Mouse (Mus musculus): ENCODE measurements around the gene Oosp3. TPM values are rescaled to one million over a fixed set of nuclear protein-coding genes. Genes with fewer than 3 reads are reported as not detected.

Oosp3 gene
- not detected in 2 replicates for polyA plus RNA-seq (2015; fragmentation: Nextera tagmentation; extraction: Ambion mirVana)

GRCm38 (mm10) chr19:11696755-11697154 lies at the start of gene Oosp3:
Oosp3 (plus strand) TSS chr19:11697055.
- 82% methylated on average over 2 of the region's 2 CpGs for WGBS
- Histone ChIP-seq H3K9ac (ENCODE audit: low read depth, low read length) (no peak within 1 kb of the TSS), H3K36me3 (ENCODE audit: control insufficient read depth, insufficient read depth, low read length) (no peaks in the 10 kb centered on the region), H3K4me1 (ENCODE audit: control insufficient read depth, insufficient read depth, low read length) (no peaks in the 10 kb centered on the region), H3K4me3 (ENCODE audit: low read length) (no peak within 1 kb of the TSS), H3K9me3 (ENCODE audit: control insufficient read depth, low read length) (no peaks in the 10 kb centered on the region), H3K27ac (ENCODE audit: low read length) (no peak within 1 kb of the TSS), H3K27me3 (replicated peaks; ENCODE audit: control insufficient read depth, insufficient read depth, low read length) (no peaks in the 10 kb centered on the region), H3K4me2 (ENCODE audit: low read depth, low read length) (no peak within 1 kb of the TSS)
- ATAC-seq, result no peak

DNA sequence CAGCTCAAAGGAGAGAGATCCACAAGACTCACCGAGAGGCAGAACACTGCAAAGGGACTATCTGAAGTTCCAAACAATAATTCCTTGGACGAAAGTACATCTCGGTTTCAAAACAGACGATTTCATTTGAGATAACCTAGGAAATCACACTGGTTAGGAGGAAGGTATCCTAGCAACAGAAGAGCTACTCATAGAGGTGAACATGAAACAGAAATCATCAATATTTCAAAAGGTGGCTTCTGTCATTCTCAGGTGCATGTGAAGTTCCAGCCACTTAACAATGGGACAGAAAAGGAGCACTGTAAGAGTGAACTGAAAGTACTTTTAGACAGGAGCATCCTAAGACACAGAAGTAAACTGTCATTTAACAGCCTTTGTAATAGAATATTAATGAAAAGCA lies 47.3 kb upstream of the Oosp3 start:
- Histone ChIP-seq H3K9me3 (ENCODE audit: control insufficient read depth, low read length) (no peaks in the 10 kb centered on the region), H3K27ac (ENCODE audit: low read length) (no peak overlapping the region), H3K9ac (ENCODE audit: low read depth, low read length) (no peak overlapping the region), H3K4me3 (ENCODE audit: low read length) (no peak overlapping the region), H3K4me2 (ENCODE audit: low read depth, low read length) (no peak overlapping the region), H3K4me1 (ENCODE audit: control insufficient read depth, insufficient read depth, low read length) (no peaks in the 10 kb centered on the region), H3K36me3 (ENCODE audit: control insufficient read depth, insufficient read depth, low read length) (no peaks in the 10 kb centered on the region), H3K27me3 (replicated peaks; ENCODE audit: control insufficient read depth, insufficient read depth, low read length) (no peaks in the 10 kb centered on the region)
- ATAC-seq, result no peak
- WGBS, result 74% methylated on average over 4 of the region's 4 CpGs

GRCm38 (mm10) chr19:11659142-11659541 lies 37.7 kb upstream of the Oosp3 start:
- no peaks in the 10 kb centered on the region for H3K4me1 ChIP-seq (ENCODE audit: control insufficient read depth, insufficient read depth, low read length)
- no peak overlapping the region for H3K27ac ChIP-seq (ENCODE audit: low read length)
- no peaks in the 10 kb centered on the region for H3K36me3 ChIP-seq (ENCODE audit: control insufficient read depth, insufficient read depth, low read length)
- no peaks in the 10 kb centered on the region for H3K9me3 ChIP-seq (ENCODE audit: control insufficient read depth, low read length)
- no peaks in the 10 kb centered on the region for H3K27me3 ChIP-seq (replicated peaks; ENCODE audit: control insufficient read depth, insufficient read depth, low read length)
- WGBS, result 75% methylated on average over 2 of the region's 2 CpGs
- no peak overlapping the region for H3K4me2 ChIP-seq (ENCODE audit: low read depth, low read length)
- H3K4me3 ChIP-seq (ENCODE audit: low read length), result no peak overlapping the region
- no peak for ATAC-seq
- no peak overlapping the region for H3K9ac ChIP-seq (ENCODE audit: low read depth, low read length)

DNA sequence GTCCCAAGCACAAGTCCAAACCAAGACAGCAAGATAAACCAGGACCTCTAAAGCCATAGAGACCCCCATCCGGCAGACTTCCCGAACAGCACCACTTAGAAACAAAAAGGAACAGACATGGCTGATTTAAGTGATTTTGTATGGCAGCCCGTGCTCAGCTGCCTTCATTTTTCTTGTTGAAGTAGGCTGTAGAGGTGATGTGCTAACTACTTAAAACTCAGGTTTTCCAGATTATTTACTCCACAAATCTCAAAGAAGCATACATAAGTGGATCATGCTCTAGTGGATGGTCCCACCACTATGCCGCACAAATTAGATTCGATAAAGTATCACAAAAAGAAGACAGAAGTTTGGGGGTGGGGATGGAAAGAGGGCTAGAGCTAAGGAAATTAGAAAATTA lies 36.4 kb upstream of the Oosp3 start, which contains the start of gene Oosp2:
TSS of gene Oosp2 (minus strand) at position 101 of the 400 bp plus-strand sequence.
- Histone ChIP-seq H3K4me2 (ENCODE audit: low read depth, low read length) (no peak within 1 kb of the TSS), H3K9me3 (ENCODE audit: control insufficient read depth, low read length) (no peaks in the 10 kb centered on the region), H3K27me3 (replicated peaks; ENCODE audit: control insufficient read depth, insufficient read depth, low read length) (no peaks in the 10 kb centered on the region), H3K4me1 (ENCODE audit: control insufficient read depth, insufficient read depth, low read length) (no peaks in the 10 kb centered on the region), H3K27ac (ENCODE audit: low read length) (no peak within 1 kb of the TSS), H3K36me3 (ENCODE audit: control insufficient read depth, insufficient read depth, low read length) (no peaks in the 10 kb centered on the region), H3K4me3 (ENCODE audit: low read length) (no peak within 1 kb of the TSS), H3K9ac (ENCODE audit: low read depth, low read length) (no peak within 1 kb of the TSS)
- 85% methylated on average over 5 of the region's 5 CpGs for WGBS
- ATAC-seq, result no peak

GRCm38 (mm10) chr19:11661562-11661961 lies 35.3 kb upstream of the Oosp3 start:
- Histone ChIP-seq H3K4me2 (ENCODE audit: low read depth, low read length) (no peak overlapping the region), H3K9me3 (ENCODE audit: control insufficient read depth, low read length) (no peaks in the 10 kb centered on the region), H3K27me3 (replicated peaks; ENCODE audit: control insufficient read depth, insufficient read depth, low read length) (no peaks in the 10 kb centered on the region), H3K9ac (ENCODE audit: low read depth, low read length) (no peak overlapping the region), H3K27ac (ENCODE audit: low read length) (no peak overlapping the region), H3K4me1 (ENCODE audit: control insufficient read depth, insufficient read depth, low read length) (no peaks in the 10 kb centered on the region), H3K36me3 (ENCODE audit: control insufficient read depth, insufficient read depth, low read length) (no peaks in the 10 kb centered on the region), H3K4me3 (ENCODE audit: low read length) (no peak overlapping the region)
- ATAC-seq, result no peak

GRCm38 (mm10) chr19:11690839-11691238 lies 6.0 kb upstream of the Oosp3 start, which contains the start of gene Oosp1:
Oosp1 (minus strand) TSS chr19:11691150.
- WGBS, result 74% methylated on average over 5 of the region's 5 CpGs
- no peaks in the 10 kb centered on the region for H3K9me3 ChIP-seq (ENCODE audit: control insufficient read depth, low read length)
- no peak within 1 kb of the TSS for H3K4me3 ChIP-seq (ENCODE audit: low read length)
- no peaks in the 10 kb centered on the region for H3K36me3 ChIP-seq (ENCODE audit: control insufficient read depth, insufficient read depth, low read length)
- no peak for ATAC-seq
- no peak within 1 kb of the TSS for H3K4me2 ChIP-seq (ENCODE audit: low read depth, low read length)
- no peaks in the 10 kb centered on the region for H3K27me3 ChIP-seq (replicated peaks; ENCODE audit: control insufficient read depth, insufficient read depth, low read length)
- H3K4me1 ChIP-seq (ENCODE audit: control insufficient read depth, insufficient read depth, low read length), result no peaks in the 10 kb centered on the region
- H3K9ac ChIP-seq (ENCODE audit: low read depth, low read length), result no peak within 1 kb of the TSS
- no peak within 1 kb of the TSS for H3K27ac ChIP-seq (ENCODE audit: low read length)

- no peak for ATAC-seq
- Histone ChIP-seq H3K4me1 (ENCODE audit: control insufficient read depth, insufficient read depth, low read length) (no peaks in the 10 kb centered on the region), H3K4me3 (ENCODE audit: low read length) (no peak overlapping the region), H3K27me3 (replicated peaks; ENCODE audit: control insufficient read depth, insufficient read depth, low read length) (no peaks in the 10 kb centered on the region), H3K36me3 (ENCODE audit: control insufficient read depth, insufficient read depth, low read length) (no peaks in the 10 kb centered on the region), H3K27ac (ENCODE audit: low read length) (no peak overlapping the region), H3K4me2 (ENCODE audit: low read depth, low read length) (no peak overlapping the region), H3K9ac (ENCODE audit: low read depth, low read length) (no peak overlapping the region), H3K9me3 (ENCODE audit: control insufficient read depth, low read length) (no peaks in the 10 kb centered on the region)
- WGBS, result 60% methylated on average over 1 of the region's 1 CpGs
These were observed 5.4 kb upstream of the Oosp3 start for GRCm38 (mm10) chr19:11691454-11691853.

DNA sequence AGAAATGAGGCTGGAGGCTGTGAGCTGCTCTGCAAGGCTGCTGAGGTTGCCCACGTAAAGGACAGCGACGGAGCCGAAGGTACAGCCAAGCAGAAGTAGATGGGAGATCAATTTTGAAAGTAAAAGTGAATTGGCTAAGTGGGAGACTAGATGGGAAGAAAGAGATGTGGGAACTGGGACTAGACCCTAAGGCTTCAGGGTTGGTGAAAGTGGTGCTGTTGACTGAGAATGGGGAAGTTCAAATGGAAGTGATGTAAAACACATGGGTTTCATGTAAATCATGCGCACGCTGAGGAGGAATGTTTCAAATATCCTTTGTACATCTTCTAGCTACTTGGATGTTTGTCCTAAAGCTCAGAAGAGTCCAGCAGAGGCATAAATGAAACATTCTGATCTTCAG lies 1.5 kb downstream of the Oosp3 start:
- Histone ChIP-seq H3K4me2 (ENCODE audit: low read depth, low read length) (no peak overlapping the region), H3K27ac (ENCODE audit: low read length) (no peak overlapping the region), H3K9me3 (ENCODE audit: control insufficient read depth, low read length) (no peaks in the 10 kb centered on the region), H3K36me3 (ENCODE audit: control insufficient read depth, insufficient read depth, low read length) (no peaks in the 10 kb centered on the region), H3K4me3 (ENCODE audit: low read length) (no peak overlapping the region), H3K27me3 (replicated peaks; ENCODE audit: control insufficient read depth, insufficient read depth, low read length) (no peaks in the 10 kb centered on the region), H3K9ac (ENCODE audit: low read depth, low read length) (no peak overlapping the region), H3K4me1 (ENCODE audit: control insufficient read depth, insufficient read depth, low read length) (no peaks in the 10 kb centered on the region)
- ATAC-seq, result no peak
- 86% methylated on average over 6 of the region's 6 CpGs for WGBS

- Histone ChIP-seq H3K9me3 (ENCODE audit: control insufficient read depth, low read length) (no peaks in the 10 kb centered on the region), H3K36me3 (ENCODE audit: control insufficient read depth, insufficient read depth, low read length) (no peaks in the 10 kb centered on the region), H3K4me1 (ENCODE audit: control insufficient read depth, insufficient read depth, low read length) (no peaks in the 10 kb centered on the region), H3K4me2 (ENCODE audit: low read depth, low read length) (no peak overlapping the region), H3K9ac (ENCODE audit: low read depth, low read length) (no peak overlapping the region), H3K27me3 (replicated peaks; ENCODE audit: control insufficient read depth, insufficient read depth, low read length) (no peaks in the 10 kb centered on the region), H3K27ac (ENCODE audit: low read length) (no peak overlapping the region), H3K4me3 (ENCODE audit: low read length) (no peak overlapping the region)
- 80% methylated on average over 4 of the region's 4 CpGs for WGBS
- ATAC-seq, result no peak
These were observed 15.6 kb downstream of the Oosp3 start for GRCm38 (mm10) chr19:11712451-11712850.

- Histone ChIP-seq H3K4me3 (ENCODE audit: low read length) (no peak overlapping the region), H3K27ac (ENCODE audit: low read length) (no peak overlapping the region), H3K36me3 (ENCODE audit: control insufficient read depth, insufficient read depth, low read length) (no peaks in the 10 kb centered on the region), H3K9me3 (ENCODE audit: control insufficient read depth, low read length) (no peaks in the 10 kb centered on the region), H3K27me3 (replicated peaks; ENCODE audit: control insufficient read depth, insufficient read depth, low read length) (no peaks in the 10 kb centered on the region), H3K9ac (ENCODE audit: low read depth, low read length) (no peak overlapping the region), H3K4me2 (ENCODE audit: low read depth, low read length) (no peak overlapping the region), H3K4me1 (ENCODE audit: control insufficient read depth, insufficient read depth, low read length) (no peaks in the 10 kb centered on the region)
- 92% methylated on average over 3 of the region's 3 CpGs for WGBS
- ATAC-seq, result no peak
These were observed 23.2 kb downstream of the Oosp3 start for GRCm38 (mm10) chr19:11720071-11720470.
